Mouse (Mus musculus) midbrain, embryonic 10.5 days (tissue): ENCODE data around the gene Lrrc10b. TPM values are rescaled to one million over a fixed set of nuclear protein-coding genes. Genes with fewer than 3 reads are reported as not detected.

Source experiments
- DNase-seq: peaks from one replicate; pipeline ENCODE4 v3.0.0-alpha.2; 2017; ENCODE audit warnings: low spot score
- H3K27ac ChIP-seq: fragments of 300-500 bp; sonication (generic); replicated peaks from 2 replicates; pipeline ENCODE4 v1.5.1; 2016; ENCODE audit warnings: mild to moderate bottlenecking
- H3K27me3 ChIP-seq: fragments of 300-500 bp; sonication (generic); 2 replicates; pipeline ENCODE4 v1.6.1; 2016; ENCODE audit warnings: low read depth, mild to moderate bottlenecking; ENCODE audit not compliant: poor library complexity, severe bottlenecking
- H3K36me3 ChIP-seq: fragments of 300-500 bp; sonication (generic); 2 replicates; pipeline ENCODE4 v1.6.1; 2016; ENCODE audit warnings: mild to moderate bottlenecking, moderate library complexity
- H3K4me1 ChIP-seq: fragments of 300-500 bp; sonication (generic); 2 replicates; pipeline ENCODE4 v1.6.1; 2016
- H3K4me3 ChIP-seq: fragments of 300-500 bp; sonication (generic); 2 replicates; pipeline ENCODE4 v1.5.1; 2016; ENCODE audit warnings: mild to moderate bottlenecking, moderate library complexity
- H3K9me3 ChIP-seq: fragments of 300-500 bp; sonication (generic); replicated peaks from 2 replicates; pipeline ENCODE4 v1.6.1; 2016; ENCODE audit warnings: mild to moderate bottlenecking
- WGBS: fragments of 180-500 bp; shearing (Covaris S2); methylation state at CpG from one replicate; pipeline ENCODE4 v1.1.7; 2016; 5-methylcytosine and 5-hydroxymethylcytosine counted together
- polyA plus RNA-seq: library from polyadenylated mRNA; unstranded; fragments of >200 nt; fragmentation: Nextera tagmentation; extraction: Ambion mirVana; gene quantifications from 2 replicates; pipeline ENCODE4 v1.2.1, GENCODE M21; 2016

Lrrc10b gene
- polyA plus RNA-seq, 1 experiment from 2014 or later: 0.70 TPM

- 0 out of 2 replicates have a peak, but pooled peaks cover 5% of the 10 kb centered on the region for H3K36me3 ChIP-seq
- DNase-seq: no peak
- WGBS: 89% methylated on average over 12 of the region's 12 CpGs
- no peak overlapping the region for H3K4me3 ChIP-seq
- peaks cover 47% of the 10 kb centered on the region for H3K4me1 ChIP-seq
- peaks cover 49% of the 10 kb centered on the region for H3K27me3 ChIP-seq
- no peaks in the 10 kb centered on the region for H3K9me3 ChIP-seq
- H3K27ac ChIP-seq: no peak overlapping the region
These were observed 39.8 kb downstream of the Lrrc10b start for GRCm38 (mm10) chr19:10417436-10417835.

- no peak overlapping the region for H3K4me3 ChIP-seq
- 0 out of 2 replicates have a peak, but pooled peaks cover 5% of the 10 kb centered on the region for H3K36me3 ChIP-seq
- peaks cover 47% of the 10 kb centered on the region for H3K4me1 ChIP-seq
- no peaks in the 10 kb centered on the region for H3K9me3 ChIP-seq
- H3K27ac ChIP-seq: no peak overlapping the region
- peaks cover 49% of the 10 kb centered on the region for H3K27me3 ChIP-seq
- no peak for DNase-seq
- 79% methylated on average over 8 of the region's 8 CpGs for WGBS
These were observed 40.4 kb downstream of the Lrrc10b start for GRCm38 (mm10) chr19:10416889-10417288.

- Histone ChIP-seq H3K9me3 (no peaks in the 10 kb centered on the region), H3K4me3 (no peak overlapping the region), H3K27me3 (peaks cover 35% of the 10 kb centered on the region), H3K36me3 (0 out of 2 replicates have a peak, but pooled peaks cover 5% of the 10 kb centered on the region), H3K4me1 (peaks cover 49% of the 10 kb centered on the region), H3K27ac (no peak overlapping the region)
- DNase-seq: no peak
- 87% methylated on average over 5 of the region's 5 CpGs for WGBS
These were observed 41.8 kb downstream of the Lrrc10b start for GRCm38 (mm10) chr19:10415508-10415907.

GRCm38 (mm10) chr19:10413701-10414242 is 43.5 kb downstream of the Lrrc10b start:
- H3K9me3 ChIP-seq: no peaks in the 10 kb centered on the region
- 1% methylated on average over 18 of the region's 19 CpGs for WGBS
- peak overlapping the region; percentile 48 for H3K4me3 ChIP-seq
- 0 out of 2 replicates have a peak, but pooled peaks cover 3% of the 10 kb centered on the region for H3K36me3 ChIP-seq
- H3K27ac ChIP-seq: peak overlapping the region; percentile 70
- H3K4me1 ChIP-seq: peaks cover 60% of the 10 kb centered on the region
- peaks cover 23% of the 10 kb centered on the region; the same call in 1 of the 2 replicates for H3K27me3 ChIP-seq
- peak; percentile 82 for DNase-seq

Other genes with a start within 250 kb of the Lrrc10b start
- 2.1 and 2.2 TPM in 2 replicates for gene Myrf, start 216.7 kb downstream of the Lrrc10b start, polyA plus RNA-seq
- 1.8 and 2.7 TPM in 2 replicates for gene Dagla, start 152.6 kb downstream of the Lrrc10b start, polyA plus RNA-seq
- gene Syt7, start 68.4 kb downstream of the Lrrc10b start, polyA plus RNA-seq: 1.6 and 2.2 TPM in 2 replicates
- 0.39 and 0.47 TPM in 2 replicates for gene Ppp1r32, start 25.5 kb upstream of the Lrrc10b start, polyA plus RNA-seq
- gene Cpsf7, start 67.8 kb upstream of the Lrrc10b start, polyA plus RNA-seq: 57.9 and 63.2 TPM in 2 replicates
- 62.1 and 66.9 TPM in 2 replicates for gene Sdhaf2, start 68.7 kb upstream of the Lrrc10b start, polyA plus RNA-seq
- gene Tmem216, start 98.8 kb upstream of the Lrrc10b start, polyA plus RNA-seq: 66.9 and 67.6 TPM in 2 replicates
- 15.2 and 15.3 TPM in 2 replicates for gene Cyb561a3, start 119.7 kb upstream of the Lrrc10b start, polyA plus RNA-seq
- 67.4 and 68.5 TPM in 2 replicates for gene Tmem138, start 119.9 kb upstream of the Lrrc10b start, polyA plus RNA-seq
- gene Ddb1, start 147.9 kb upstream of the Lrrc10b start, polyA plus RNA-seq: 463 and 501 TPM in 2 replicates
- 24.0 and 25.7 TPM in 2 replicates for gene Tkfc, start 148.2 kb upstream of the Lrrc10b start, polyA plus RNA-seq
- gene Vwce, start 176.7 kb upstream of the Lrrc10b start, polyA plus RNA-seq: 0.65 and 0.95 TPM in 2 replicates
- gene Pga5, start 220.6 kb upstream of the Lrrc10b start, polyA plus RNA-seq: not detected in 2 replicates
- 33.8 and 36.0 TPM in 2 replicates for gene Vps37c, start 231.3 kb upstream of the Lrrc10b start, polyA plus RNA-seq